Mouse (Mus musculus) myocyte (in vitro differentiated cells): Measurements from ENCODE around the gene Emp2. TPM values are rescaled to one million over a fixed set of nuclear protein-coding genes. Genes with fewer than 3 reads are reported as not detected.
A peak's percentile ranks its signal among the peaks of the same experiment; 100 is the strongest.

Experiments used
- H3K27me3 ChIP-seq: one replicate; pipeline ENCODE4 v1.6.1; 2011; ENCODE audit not compliant: control insufficient read depth, insufficient read depth, insufficient read length
- H3K36me3 ChIP-seq: one replicate; pipeline ENCODE4 v1.6.1; 2011; ENCODE audit not compliant: control insufficient read depth, insufficient read depth
- H3K4me2 ChIP-seq: one replicate; pipeline ENCODE4 v1.6.1; 2011; ENCODE audit warnings: low read depth, control low read depth
- H3K4me3 ChIP-seq: one replicate; pipeline ENCODE4 v1.5.1; 2011; ENCODE audit warnings: mild to moderate bottlenecking, control low read depth, moderate library complexity
- H3K79me2 ChIP-seq: one replicate; pipeline ENCODE4 v1.6.1; 2011; ENCODE audit not compliant: control insufficient read depth, insufficient read depth
- H3ac ChIP-seq: one replicate; pipeline ENCODE4 v1.6.1; 2011; ENCODE audit not compliant: control insufficient read depth, insufficient read length
- CEBPB ChIP-seq: IDR thresholded peaks from 2 replicates; pipeline ENCODE4 v1.6.1; 2011; ENCODE audit warnings: mild to moderate bottlenecking, moderate library complexity; ENCODE audit not compliant: poor library complexity, insufficient read depth, severe bottlenecking
- E2F4 ChIP-seq: IDR thresholded peaks from one replicate; pipeline ENCODE4 v1.6.1; 2011; ENCODE audit warnings: mild to moderate bottlenecking, control low read depth, moderate library complexity; ENCODE audit not compliant: insufficient read depth
- MAX ChIP-seq: IDR thresholded peaks from one replicate; pipeline ENCODE4 v1.6.1; 2011; ENCODE audit warnings: low read depth, mild to moderate bottlenecking, control low read depth
- MYOD1 ChIP-seq, 3 experiments: IDR thresholded peaks; one replicate each; pipeline ENCODE4 v1.6.1; 2011; ENCODE audit warnings: control low read depth in 2 of 3, low read depth in 2 of 3, mild to moderate bottlenecking in 2 of 3, moderate library complexity in 1 of 3; ENCODE audit not compliant: insufficient read length in 2 of 3, control insufficient read depth in 1 of 3
- MYOG ChIP-seq, 3 experiments: IDR thresholded peaks; one replicate each; pipeline ENCODE4 v1.6.1; 2011; ENCODE audit warnings: control low read depth in 2 of 3, low read depth in 2 of 3, mild to moderate bottlenecking in 2 of 3; ENCODE audit not compliant: insufficient read length in 2 of 3, control insufficient read depth in 1 of 3, insufficient read depth in 1 of 3
- POLR2A ChIP-seq: IDR thresholded peaks from one replicate; pipeline ENCODE4 v1.6.1; 2011; ENCODE audit warnings: low read depth, mild to moderate bottlenecking, control low read depth, moderate library complexity; ENCODE audit not compliant: insufficient read length
- POLR2AphosphoS2 ChIP-seq: IDR thresholded peaks from one replicate; pipeline ENCODE4 v1.6.1; 2011; ENCODE audit warnings: low read depth, control low read depth; ENCODE audit not compliant: insufficient read length
- REST ChIP-seq: IDR thresholded peaks from one replicate; pipeline ENCODE4 v1.6.1; 2011; ENCODE audit warnings: mild to moderate bottlenecking, control low read depth, moderate library complexity; ENCODE audit not compliant: insufficient read depth, insufficient read length
- SRF ChIP-seq: IDR thresholded peaks from one replicate; pipeline ENCODE4 v1.6.1; 2011; ENCODE audit warnings: low read depth; ENCODE audit not compliant: control insufficient read depth, insufficient read length
- TCF12 ChIP-seq: IDR thresholded peaks from one replicate; pipeline ENCODE4 v1.6.1; 2011; ENCODE audit warnings: mild to moderate bottlenecking, control low read depth; ENCODE audit not compliant: poor library complexity, insufficient read depth, severe bottlenecking
- TCF3 ChIP-seq: IDR thresholded peaks from one replicate; pipeline ENCODE4 v1.6.1; 2011; ENCODE audit warnings: low read depth, control low read depth; ENCODE audit not compliant: insufficient read length
- USF1 ChIP-seq: IDR thresholded peaks from one replicate; pipeline ENCODE4 v1.6.1; 2011; ENCODE audit warnings: low read depth, mild to moderate bottlenecking, control low read depth, moderate library complexity
- polyA plus RNA-seq: library from polyadenylated mRNA; unstranded; fragments of >200 nt; fragmentation: generic; extraction: Trizol; gene quantifications from one replicate; pipeline ENCODE4 v1.2.1, GENCODE M21; 2012; ENCODE audit warnings: missing spikeins

Emp2 gene
- polyA plus RNA-seq, 1 experiment: 212 TPM

DNA sequence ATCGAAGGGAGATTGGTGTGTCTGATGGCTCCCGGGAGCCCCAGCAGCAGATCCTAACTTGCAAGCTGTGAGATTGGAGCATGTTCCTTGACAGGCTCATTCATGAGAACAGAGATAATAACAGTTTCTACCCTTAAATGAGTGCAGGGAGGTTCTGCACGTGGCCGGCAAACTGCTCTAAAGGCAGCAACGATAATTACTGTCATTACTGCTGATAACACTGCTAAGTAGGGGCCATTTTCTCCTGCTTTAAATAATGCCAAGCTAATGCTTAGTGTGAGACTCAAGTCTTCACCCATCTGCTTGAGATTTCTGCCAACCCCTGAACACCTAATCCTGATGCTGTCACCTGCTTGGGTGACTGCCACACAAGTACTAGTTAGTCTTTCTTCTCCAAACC, 6.4 kb downstream of the Emp2 start:
- H3K79me2 ChIP-seq: peaks cover 100% of the 10 kb centered on the region
- H3K4me3 ChIP-seq: no peak overlapping the region
- no peak for TF ChIP-seq MYOG (IDR thresholded peaks at IDR 0.05; ENCODE audit: control insufficient read depth in 1 of 3, insufficient read depth in 1 of 3, insufficient read length in 2 of 3, low read depth in 2 of 3)
- TF ChIP-seq MYOD1 (IDR thresholded peaks at IDR 0.05; ENCODE audit: control insufficient read depth in 1 of 3, insufficient read length in 2 of 3, low read depth in 2 of 3): no peak
- TF ChIP-seq USF1: no peak
- TF ChIP-seq POLR2AphosphoS2: no peak
- TF ChIP-seq SRF: no peak
- no peak for TF ChIP-seq E2F4
- no peak for TF ChIP-seq TCF3
- no peak for TF ChIP-seq TCF12
- TF ChIP-seq MAX: no peak
- no peak for TF ChIP-seq REST
- TF ChIP-seq CEBPB: no peak
- no peak for TF ChIP-seq POLR2A
- peaks cover 38% of the 10 kb centered on the region for H3K36me3 ChIP-seq
- H3ac ChIP-seq: no peak overlapping the region
- H3K4me2 ChIP-seq: no peak overlapping the region
- H3K27me3 ChIP-seq: no peaks in the 10 kb centered on the region

DNA sequence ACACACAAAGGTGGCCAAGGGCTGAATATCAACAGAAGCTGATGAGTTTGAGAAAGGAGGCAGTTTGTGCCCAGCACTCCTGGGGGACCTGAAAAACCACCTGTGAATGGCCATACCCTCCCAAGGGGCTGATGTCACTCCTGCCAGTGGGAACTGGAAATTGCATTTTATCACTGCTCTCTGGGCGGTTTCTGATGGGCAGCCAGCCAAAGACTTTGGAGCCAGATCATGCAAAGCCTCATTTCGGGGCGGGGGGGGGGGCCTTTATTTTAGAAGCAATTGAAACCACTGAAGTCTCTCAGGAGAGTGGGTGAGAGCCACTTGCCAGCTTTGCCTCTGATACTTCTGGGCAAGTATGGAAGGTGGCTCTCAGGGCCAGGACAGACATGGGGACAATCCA, 7.7 kb downstream of the Emp2 start:
- peaks cover 38% of the 10 kb centered on the region for H3K36me3 ChIP-seq
- H3K27me3 ChIP-seq: no peaks in the 10 kb centered on the region
- no peak overlapping the region for H3K4me2 ChIP-seq
- no peak overlapping the region for H3ac ChIP-seq
- H3K79me2 ChIP-seq: peaks cover 100% of the 10 kb centered on the region
- no peak overlapping the region for H3K4me3 ChIP-seq
- TF ChIP-seq CEBPB (no peak), USF1 (no peak), TCF12 (no peak), POLR2A (no peak), E2F4 (no peak), MAX (no peak), REST (no peak), TCF3 (no peak), SRF (no peak), MYOD1 (IDR thresholded peaks at IDR 0.05; ENCODE audit: control insufficient read depth in 1 of 3, insufficient read length in 2 of 3, low read depth in 2 of 3) (no peak), MYOG (IDR thresholded peaks at IDR 0.05; ENCODE audit: control insufficient read depth in 1 of 3, insufficient read depth in 1 of 3, insufficient read length in 2 of 3, low read depth in 2 of 3) (no peak), POLR2AphosphoS2 (no peak)

GRCm38 (mm10) chr16:10301337-10301736, 12.4 kb downstream of the Emp2 start:
- Histone ChIP-seq H3K79me2 (peaks cover 91% of the 10 kb centered on the region), H3K4me3 (no peak overlapping the region), H3ac (no peak overlapping the region), H3K4me2 (no peak overlapping the region), H3K36me3 (peaks cover 22% of the 10 kb centered on the region), H3K27me3 (no peaks in the 10 kb centered on the region)
- TF ChIP-seq MYOD1 (IDR thresholded peaks at IDR 0.05; ENCODE audit: control insufficient read depth in 1 of 3, insufficient read length in 2 of 3, low read depth in 2 of 3) (no peak), REST (no peak), MYOG (IDR thresholded peaks at IDR 0.05; ENCODE audit: control insufficient read depth in 1 of 3, insufficient read depth in 1 of 3, insufficient read length in 2 of 3, low read depth in 2 of 3) (no peak), TCF3 (no peak)

DNA sequence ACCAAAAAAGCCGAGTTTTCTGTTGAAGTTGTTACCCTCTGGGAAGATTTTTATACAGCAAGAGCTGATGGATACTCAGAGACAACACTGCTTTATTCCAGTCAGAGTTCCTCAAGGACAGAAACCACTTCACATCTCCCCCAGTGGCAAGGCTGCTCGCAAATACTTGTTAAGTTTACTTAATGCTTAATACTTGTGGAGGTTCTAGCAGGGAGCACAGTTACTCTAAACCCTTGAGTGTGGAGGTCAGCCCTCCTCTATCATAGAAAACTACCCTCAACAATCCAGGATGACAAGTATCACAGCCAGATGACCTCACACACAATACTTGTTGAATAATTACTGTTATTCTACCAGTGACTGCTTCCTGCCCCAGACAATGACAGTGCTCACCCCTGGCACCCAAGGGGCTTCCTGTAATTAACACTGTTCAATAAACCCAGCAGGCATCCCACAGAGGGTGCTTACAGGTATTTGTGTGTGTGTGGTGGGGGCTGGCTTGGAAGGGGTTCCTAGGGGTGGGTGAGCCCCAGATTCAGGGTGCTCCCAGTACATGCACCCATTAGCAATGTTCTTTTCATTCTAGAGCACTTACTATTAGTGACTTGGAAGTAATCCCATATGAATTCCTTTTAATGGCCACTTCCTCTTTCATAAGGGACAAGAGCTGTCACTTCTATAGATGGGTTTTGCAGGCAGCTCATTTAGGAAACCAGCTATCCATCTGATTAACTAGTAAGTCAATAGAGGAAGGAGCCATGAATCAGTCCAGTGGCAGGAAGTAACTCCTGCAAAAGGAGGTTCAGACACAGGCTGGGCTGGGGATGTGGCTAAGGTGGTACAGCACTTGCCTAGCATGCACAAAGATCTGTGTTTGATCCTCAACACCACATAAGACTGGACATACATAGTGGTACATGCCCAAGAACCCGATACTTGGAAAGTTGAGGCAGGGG, 13.3 kb downstream of the Emp2 start:
- peak overlapping the region; percentile 37 for H3K4me2 ChIP-seq
- no peaks in the 10 kb centered on the region for H3K27me3 ChIP-seq
- H3K4me3 ChIP-seq: no peak overlapping the region
- peaks cover 19% of the 10 kb centered on the region for H3K36me3 ChIP-seq
- TF ChIP-seq TCF3 (no peak), CEBPB (no peak), MYOD1 (IDR thresholded peaks at IDR 0.05; ENCODE audit: control insufficient read depth in 1 of 3, insufficient read length in 2 of 3, low read depth in 2 of 3) (no peak), MAX (no peak), TCF12 (no peak), MYOG (IDR thresholded peaks at IDR 0.05; ENCODE audit: control insufficient read depth in 1 of 3, insufficient read depth in 1 of 3, insufficient read length in 2 of 3, low read depth in 2 of 3) (no peak), SRF (no peak)
- peaks cover 91% of the 10 kb centered on the region for H3K79me2 ChIP-seq
- H3ac ChIP-seq: no peak overlapping the region

GRCm38 (mm10) chr16:10299637-10300036, 14.1 kb downstream of the Emp2 start:
- Histone ChIP-seq H3ac (no peak overlapping the region), H3K4me2 (peak overlapping the region; percentile 37), H3K4me3 (no peak overlapping the region), H3K79me2 (peaks cover 90% of the 10 kb centered on the region), H3K27me3 (no peaks in the 10 kb centered on the region), H3K36me3 (peaks cover 15% of the 10 kb centered on the region)
- TF ChIP-seq USF1 (no peak), POLR2AphosphoS2 (no peak), E2F4 (no peak), MYOG (IDR thresholded peaks at IDR 0.05; ENCODE audit: control insufficient read depth in 1 of 3, insufficient read depth in 1 of 3, insufficient read length in 2 of 3, low read depth in 2 of 3) (peak in 1 of 3 experiments; percentile 68), TCF3 (no peak), REST (no peak), MYOD1 (IDR thresholded peaks at IDR 0.05; ENCODE audit: control insufficient read depth in 1 of 3, insufficient read length in 2 of 3, low read depth in 2 of 3) (peak in 1 of 3 experiments; percentile 59), TCF12 (no peak), POLR2A (no peak), MAX (no peak)
